Mouse (Mus musculus) brain, embryonic 18.5 days (tissue): ENCODE measurements around the gene Ildr2.
A peak's percentile ranks its signal among the peaks of the same experiment; 100 is the strongest.

Experiments used
- DNase-seq: peaks from one replicate; pipeline ENCODE4 v3.0.0-alpha.2; 2012; ENCODE audit warnings: low read depth, low spot score

Ildr2 gene

GRCm38 (mm10) chr1:166253898-166254894 is at the start of gene Ildr2:
Gene Ildr2 (plus strand): TSS chr1:166254139.
- no peak for DNase-seq

- DNase-seq = no peak
Measured at GRCm38 (mm10) chr1:166204171-166204570, 49.8 kb upstream of the Ildr2 start.

GRCm38 (mm10) chr1:166205159-166205558 is 48.8 kb upstream of the Ildr2 start:
- DNase-seq = no peak

GRCm38 (mm10) chr1:166209371-166209770 is 44.6 kb upstream of the Ildr2 start:
- no peak for DNase-seq

- DNase-seq = no peak
Measured at GRCm38 (mm10) chr1:166214181-166214580, 39.8 kb upstream of the Ildr2 start.

GRCm38 (mm10) chr1:166238315-166238969 is 15.5 kb upstream of the Ildr2 start, which contains the start of gene Mael:
Gene Mael (minus strand): TSS chr1:166238747.
- DNase-seq = no peak

GRCm38 (mm10) chr1:166244285-166244684 is 9.7 kb upstream of the Ildr2 start:
- DNase-seq = no peak

- DNase-seq = no peak
Measured at GRCm38 (mm10) chr1:166255091-166255490, 1.2 kb downstream of the Ildr2 start.

- no peak for DNase-seq
Measured at GRCm38 (mm10) chr1:166255651-166256050, 1.7 kb downstream of the Ildr2 start.

- DNase-seq = no peak
Measured at GRCm38 (mm10) chr1:166256302-166256701, 2.4 kb downstream of the Ildr2 start.

GRCm38 (mm10) chr1:166256898-166257297 is 3.0 kb downstream of the Ildr2 start:
- no peak for DNase-seq

- DNase-seq = no peak
Measured at GRCm38 (mm10) chr1:166259526-166259925, 5.6 kb downstream of the Ildr2 start.

- DNase-seq = no peak
Measured at GRCm38 (mm10) chr1:166266001-166266705, 12.2 kb downstream of the Ildr2 start.

GRCm38 (mm10) chr1:166266918-166267317 is 13.0 kb downstream of the Ildr2 start:
- no peak for DNase-seq

GRCm38 (mm10) chr1:166268218-166268617 is 14.3 kb downstream of the Ildr2 start:
- no peak for DNase-seq

- no peak for DNase-seq
Measured at GRCm38 (mm10) chr1:166278786-166279185, 24.8 kb downstream of the Ildr2 start.

- no peak for DNase-seq
Measured at GRCm38 (mm10) chr1:166279580-166280206, 25.8 kb downstream of the Ildr2 start.

- peak; percentile 85 for DNase-seq
Measured at GRCm38 (mm10) chr1:166280566-166280965, 26.6 kb downstream of the Ildr2 start.

GRCm38 (mm10) chr1:166281287-166281686 is 27.3 kb downstream of the Ildr2 start:
- DNase-seq = no peak

- no peak for DNase-seq
Measured at GRCm38 (mm10) chr1:166281836-166282235, 27.9 kb downstream of the Ildr2 start.

- DNase-seq = peak; percentile 74
Measured at GRCm38 (mm10) chr1:166282597-166283210, 28.8 kb downstream of the Ildr2 start.
